In genomic region chr2:91844085-91844484, GRCm38 (mm10) we compare ENCODE assay signal across 27 mouse cellular contexts.
A peak's percentile ranks its signal among the peaks of the same experiment; 100 is the strongest.
DNase-seq lines count a peak whose midpoint lies in the region; ATAC-seq and TF ChIP-seq lines count a peak whose summit lies in the region.
"Had no signal": no experiment of that assay in that cellular context is flagged by ENCODE, and none has a peak within 500 bp of the region (broad histone marks: within the 10 kb centered on the region; RNA-seq: fewer than 3 reads in every experiment).

No protein-coding gene starts in this region.

- H3K27ac ChIP-seq in forebrain, embryonic 14.5 days (ENCODE audit: low read depth, low read length), result no peak overlapping the region
- H3K27ac ChIP-seq in forebrain, embryonic 11.5 days (ENCODE audit: low read depth, low read length), result no peak overlapping the region
- peak overlapping the region; percentile 21; the same call in 1 of the 2 replicates for H3K27ac ChIP-seq in layer of hippocampus, adult 2 months
- H3K27ac ChIP-seq: embryonic facial prominence, embryonic 10.5 days; gastrocnemius, adult 2 months; heart, embryonic 15.5 days; hindbrain, embryonic 14.5 days; limb, embryonic 15.5 days; liver, embryonic 15.5 days; midbrain, embryonic 10.5 days; stomach, embryonic 15.5 days had no signal

- H3K4me3 ChIP-seq in forebrain, embryonic 14.5 days (ENCODE audit: low read depth, low read length), result no peak overlapping the region
- no peak overlapping the region for H3K4me3 ChIP-seq in forebrain, embryonic 11.5 days (ENCODE audit: low read depth, low read length)
- no peak overlapping the region for H3K4me3 ChIP-seq in layer of hippocampus, adult 2 months
- H3K4me3 ChIP-seq: embryonic facial prominence, embryonic 10.5 days; gastrocnemius, adult 2 months; heart, embryonic 15.5 days; limb, embryonic 15.5 days; liver, embryonic 15.5 days; midbrain, embryonic 10.5 days; stomach, embryonic 15.5 days had no signal

- ATAC-seq in forebrain, embryonic 14.5 days, result no peak
- ATAC-seq in forebrain, embryonic 11.5 days (replicated peaks; ENCODE audit: low FRiP score), result no peak
- ATAC-seq: inflammation-experienced regulatory T-cells, adult 6 months had no signal

- no peak overlapping the region for H3K9ac ChIP-seq in forebrain, embryonic 14.5 days (ENCODE audit: low read length)
- no peak overlapping the region for H3K9ac ChIP-seq in forebrain, embryonic 11.5 days (ENCODE audit: low read length)
- H3K9ac ChIP-seq: heart, embryonic 15.5 days; hindbrain, embryonic 14.5 days; limb, embryonic 15.5 days; liver, embryonic 15.5 days; stomach, embryonic 15.5 days had no signal

- no peaks in the 10 kb centered on the region for H3K27me3 ChIP-seq in forebrain, embryonic 14.5 days (replicated peaks; ENCODE audit: control insufficient read depth, insufficient read depth, low read length)
- no peaks in the 10 kb centered on the region for H3K27me3 ChIP-seq in forebrain, embryonic 11.5 days (ENCODE audit: control insufficient read depth, insufficient read depth, low read length)
- no peaks in the 10 kb centered on the region for H3K27me3 ChIP-seq in splenic B cell, adult 2 months (ENCODE audit: control insufficient read depth, insufficient read depth, low read length, poor library complexity, severe bottlenecking)
- H3K27me3 ChIP-seq: heart, embryonic 15.5 days; limb, embryonic 15.5 days; liver, embryonic 15.5 days; stomach, embryonic 15.5 days had no signal

- WGBS in forebrain, embryonic 14.5 days, result 21% methylated on average over 1 of the region's 1 CpGs
- 60% methylated on average over 1 of the region's 1 CpGs for WGBS in forebrain, embryonic 11.5 days

- no peak for TF ChIP-seq CTCF in layer of hippocampus, adult 2 months (conservative IDR thresholded peaks at IDR 0.05)

- peak; percentile 5 for DNase-seq in forebrain, embryonic 14.5 days (ENCODE audit: low spot score)
- DNase-seq in forebrain, embryonic 11.5 days (ENCODE audit: low spot score), result no peak
- DNase-seq in layer of hippocampus, adult 2 months (ENCODE audit: low spot score in 2 of 2), result no peak
- DNase-seq in layer of hippocampus, postnatal 14 days (ENCODE audit: low spot score in 2 of 2), result no peak
- peak; percentile 43 to 46 for DNase-seq in right cerebral cortex, postnatal 10 days (ENCODE audit: low spot score in 2 of 2)
- DNase-seq in right cerebral cortex, postnatal 4 days, result no peak
- peak; percentile 52 for DNase-seq in splenic B cell, adult 2 months (ENCODE audit: low read depth, low spot score)
- no peak for DNase-seq in c-Kit-positive CD71-positive TER-119-positive erythroid progenitor cells, embryonic 14.5 days (ENCODE audit: low spot score)
- DNase-seq: adrenal gland, postnatal 14 days; cerebellum, adult 11 months; cerebellum, adult 9-11 months; gastrocnemius, adult 2 months; heart, postnatal 4 days; kidney, adult 18-20 months; kidney, postnatal 4 days; layer of hippocampus, adult 9-11 months; spleen, adult 18-20 months; thymus, adult 18-20 months; thymus, postnatal 36 days had no signal

- H3K9me3 ChIP-seq in forebrain, embryonic 14.5 days (replicated peaks; ENCODE audit: control insufficient read depth, low read length), result no peaks in the 10 kb centered on the region
- no peaks in the 10 kb centered on the region for H3K9me3 ChIP-seq in forebrain, embryonic 11.5 days (ENCODE audit: control insufficient read depth, low read length)
- H3K9me3 ChIP-seq: embryonic facial prominence, embryonic 10.5 days; heart, embryonic 15.5 days; limb, embryonic 15.5 days; liver, embryonic 15.5 days; midbrain, embryonic 10.5 days; stomach, embryonic 15.5 days had no signal

- no peak overlapping the region for H3K4me2 ChIP-seq in forebrain, embryonic 14.5 days (ENCODE audit: low read length)
- no peak overlapping the region for H3K4me2 ChIP-seq in forebrain, embryonic 11.5 days (ENCODE audit: low read depth, low read length, severe bottlenecking)
- H3K4me2 ChIP-seq: heart, embryonic 15.5 days; hindbrain, embryonic 14.5 days; limb, embryonic 15.5 days; liver, embryonic 15.5 days; stomach, embryonic 15.5 days had no signal

- H3K36me3 ChIP-seq in forebrain, embryonic 14.5 days (ENCODE audit: control insufficient read depth, insufficient read depth, low read length), result no peaks in the 10 kb centered on the region
- H3K36me3 ChIP-seq in forebrain, embryonic 11.5 days (ENCODE audit: control insufficient read depth, insufficient read depth, low read length), result no peaks in the 10 kb centered on the region
- H3K36me3 ChIP-seq in splenic B cell, adult 2 months (ENCODE audit: control insufficient read depth, insufficient read depth, low read length, poor library complexity, severe bottlenecking), result no peaks in the 10 kb centered on the region
- H3K36me3 ChIP-seq: heart, embryonic 15.5 days; liver, embryonic 15.5 days; stomach, embryonic 15.5 days had no signal

- no peaks in the 10 kb centered on the region for H3K4me1 ChIP-seq in forebrain, embryonic 14.5 days (ENCODE audit: control insufficient read depth, insufficient read depth, low read length)
- H3K4me1 ChIP-seq in forebrain, embryonic 11.5 days (replicated peaks; ENCODE audit: control insufficient read depth, insufficient read depth, low read length), result no peaks in the 10 kb centered on the region
- H3K4me1 ChIP-seq: embryonic facial prominence, embryonic 10.5 days; heart, embryonic 15.5 days; limb, embryonic 15.5 days; midbrain, embryonic 10.5 days; stomach, embryonic 15.5 days had no signal

Comparison
In these comparisons a context has a peak if more than half of its experiments do, and no peak if none do; other contexts are left out.
1. DNase-seq: peak in forebrain, embryonic 14.5 days (single experiment), right cerebral cortex, postnatal 10 days (2 of 2) and splenic B cell, adult 2 months (single experiment); none in forebrain, embryonic 11.5 days (single experiment), layer of hippocampus, adult 2 months (0 of 2), layer of hippocampus, postnatal 14 days (0 of 2), right cerebral cortex, postnatal 4 days (single experiment) and c-Kit-positive CD71-positive TER-119-positive erythroid progenitor cells, embryonic 14.5 days (single experiment).